Mouse (Mus musculus) adrenal gland, adult 2 months (tissue): ENCODE measurements around the gene Pomp. TPM values are rescaled to one million over a fixed set of nuclear protein-coding genes. Genes with fewer than 3 reads are reported as not detected.
A peak's percentile ranks its signal among the peaks of the same experiment; 100 is the strongest.

Experiments
- DNase-seq: peaks from one replicate; pipeline ENCODE4 v3.0.0; 2021
- long read RNA-seq: library from polyadenylated mRNA; stranded (forward); transcript quantifications from one replicate; pipeline ENCODE4 v2.0.0, GENCODE M21; 2021
- polyA plus RNA-seq: library from polyadenylated mRNA; depleted of rRNA; stranded (reverse); fragments of >200 nt; gene quantifications from 2 replicates; pipeline ENCODE4 v1.2.3, GENCODE M21; 2012; rRNA removed
- total RNA-seq, 2 experiments: library from RNA; stranded (reverse); gene quantifications; 2 replicates each; pipeline ENCODE4 v1.2.3; 2021

The Pomp gene
- 100 to 1,000 TPM; 187 to 199 TPM for total RNA-seq
- 12.2 and 21.1 TPM in 2 replicates for polyA plus RNA-seq
- long read RNA-seq, transcript Pomp-201 (6 exons, 1,579 nt): major isoform, 146 of 158 reads
- long read RNA-seq, partial matches to known transcripts: 8 of 158 reads
- long read RNA-seq, other reads (novel, unspliced or antisense): 4 of 158 reads

DNA sequence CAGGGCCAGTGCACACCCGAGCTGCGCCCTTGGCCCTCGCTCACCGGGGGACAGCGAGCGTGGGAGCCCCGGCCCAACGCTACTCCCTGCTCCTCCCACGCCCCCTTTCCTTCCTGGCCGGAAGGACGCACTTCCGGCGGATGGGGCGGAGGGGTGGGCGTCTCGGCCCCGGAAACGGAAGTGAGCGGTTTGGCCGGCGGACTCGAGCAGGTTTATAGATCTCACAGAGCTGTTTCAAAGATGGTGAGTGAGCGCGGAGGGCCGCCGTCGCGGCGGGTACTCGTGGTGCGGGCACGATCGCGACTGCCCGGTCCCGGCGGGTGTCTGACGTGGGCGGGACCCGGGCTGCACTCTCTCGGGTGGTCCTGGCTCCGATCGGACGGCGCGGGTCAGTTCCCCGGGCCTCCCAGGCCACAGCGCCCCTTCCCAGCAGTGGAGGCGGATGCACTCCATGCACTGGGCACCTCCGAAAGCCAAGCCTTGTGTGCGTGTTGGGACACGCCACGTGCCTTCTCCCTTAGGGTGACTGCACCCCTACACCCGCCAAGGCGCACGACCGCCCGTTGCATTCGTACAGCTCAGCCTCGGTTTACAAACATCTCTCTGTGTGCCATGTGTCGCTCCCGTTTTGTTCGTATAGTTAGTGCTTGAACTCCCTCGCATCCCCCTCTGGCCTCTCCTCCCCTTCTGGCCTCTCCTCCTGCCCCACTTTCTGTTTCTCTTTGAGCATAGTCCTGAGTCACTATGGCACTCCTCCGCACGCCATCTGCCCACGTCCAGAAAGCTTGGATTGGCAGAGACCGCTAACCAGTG is at the start of gene Pomp:
Pomp (plus strand) TSS at position 13 of the 813 bp plus-strand sequence.
- DNase-seq: peak; percentile 95

DNA sequence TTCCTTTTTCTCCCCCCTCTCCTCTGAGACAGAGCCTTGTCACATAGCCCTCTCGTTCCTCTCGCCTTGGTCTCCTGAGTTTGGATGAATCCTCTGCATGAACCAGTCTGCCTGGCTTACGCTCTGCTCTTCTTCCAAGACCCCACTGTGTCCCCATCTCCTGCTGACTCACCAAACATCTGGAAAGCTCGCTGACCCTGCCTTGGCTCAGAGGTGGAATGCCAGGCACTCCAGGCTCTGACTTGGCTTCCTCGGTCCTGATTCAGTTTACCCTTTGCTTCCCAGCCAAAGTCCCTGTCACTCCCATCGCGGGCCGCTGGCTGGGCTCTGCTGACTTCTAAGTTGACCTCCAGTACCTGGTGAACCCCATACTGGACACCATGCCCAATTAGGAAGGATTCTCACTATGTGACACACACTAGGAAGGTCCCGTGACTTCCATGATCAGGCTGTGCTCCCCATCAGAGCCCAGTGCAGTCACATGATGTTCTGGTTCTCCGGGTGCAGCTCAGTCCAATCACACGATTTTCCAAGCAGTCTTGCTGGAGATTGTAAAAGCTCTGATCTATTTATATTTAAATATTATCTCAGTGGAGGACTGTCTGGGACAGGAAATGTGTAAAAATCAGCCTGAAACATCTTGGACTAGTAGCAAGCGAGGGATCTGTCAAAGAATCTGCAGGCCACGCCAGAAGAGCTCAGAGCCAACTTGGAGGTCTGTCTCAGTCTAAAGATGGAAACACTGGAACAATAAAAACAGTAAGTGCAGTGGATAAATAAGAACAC is 47.8 kb upstream of the Pomp start:
- peak; percentile 10 for DNase-seq

DNA sequence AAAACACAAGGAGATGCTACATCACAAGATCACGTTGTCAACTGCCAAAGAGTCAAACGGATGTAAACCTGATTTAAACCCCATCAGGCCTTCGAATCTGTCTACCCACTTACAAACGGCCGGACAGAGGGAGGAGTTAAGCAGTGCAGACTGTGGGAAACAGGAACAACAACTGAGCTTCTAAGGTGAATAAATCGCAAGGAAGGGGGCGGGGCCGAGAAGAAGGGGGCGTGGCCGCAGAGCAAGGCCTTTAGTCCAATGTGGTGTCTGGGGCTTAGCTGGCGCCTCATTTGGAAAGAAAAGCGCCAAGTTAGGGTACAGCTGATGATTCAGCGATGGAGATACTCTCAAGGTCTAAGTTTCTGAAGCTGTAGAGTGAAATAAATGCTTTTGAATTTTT is 45.3 kb upstream of the Pomp start:
- DNase-seq: no peak

DNA sequence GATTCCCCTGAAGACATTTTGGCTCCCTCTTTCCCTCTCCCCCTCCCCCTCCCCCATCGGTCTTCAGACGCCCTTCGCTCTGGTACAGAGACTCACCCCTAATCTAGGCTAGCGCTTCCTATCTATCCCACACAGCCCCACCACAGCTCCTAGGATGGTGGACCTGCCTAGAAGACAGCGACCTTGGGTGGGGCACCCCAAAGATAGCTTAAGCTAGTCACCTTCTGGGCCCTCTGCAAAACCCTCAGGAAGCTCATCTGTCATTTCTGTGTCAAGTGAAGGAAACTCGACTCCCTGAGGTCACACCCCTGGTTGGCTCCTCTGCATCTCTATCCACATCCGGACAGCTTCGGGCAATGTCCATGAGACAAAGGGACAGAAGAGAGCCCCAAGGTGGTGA is 44.7 kb upstream of the Pomp start:
- DNase-seq: peak; percentile 45

DNA sequence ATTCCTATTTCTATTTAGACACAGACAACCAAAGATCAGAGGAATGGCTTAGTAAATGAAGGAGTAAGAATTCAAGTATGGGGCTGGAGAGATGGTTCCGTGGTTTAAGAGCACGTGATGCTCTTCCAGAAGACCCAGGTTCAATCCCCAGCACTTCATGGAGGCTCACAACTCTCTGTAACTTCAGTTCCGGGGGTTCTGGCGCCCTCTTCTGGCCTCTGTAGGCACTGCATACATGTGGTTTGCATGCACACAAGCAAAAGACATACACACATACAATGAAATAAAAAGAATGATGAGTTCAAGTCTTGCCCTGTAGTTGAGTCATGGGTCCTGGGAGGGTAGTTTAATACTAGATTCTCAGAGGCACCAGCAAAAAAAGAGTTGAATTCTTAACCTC is 43.8 kb upstream of the Pomp start:
- DNase-seq: no peak

DNA sequence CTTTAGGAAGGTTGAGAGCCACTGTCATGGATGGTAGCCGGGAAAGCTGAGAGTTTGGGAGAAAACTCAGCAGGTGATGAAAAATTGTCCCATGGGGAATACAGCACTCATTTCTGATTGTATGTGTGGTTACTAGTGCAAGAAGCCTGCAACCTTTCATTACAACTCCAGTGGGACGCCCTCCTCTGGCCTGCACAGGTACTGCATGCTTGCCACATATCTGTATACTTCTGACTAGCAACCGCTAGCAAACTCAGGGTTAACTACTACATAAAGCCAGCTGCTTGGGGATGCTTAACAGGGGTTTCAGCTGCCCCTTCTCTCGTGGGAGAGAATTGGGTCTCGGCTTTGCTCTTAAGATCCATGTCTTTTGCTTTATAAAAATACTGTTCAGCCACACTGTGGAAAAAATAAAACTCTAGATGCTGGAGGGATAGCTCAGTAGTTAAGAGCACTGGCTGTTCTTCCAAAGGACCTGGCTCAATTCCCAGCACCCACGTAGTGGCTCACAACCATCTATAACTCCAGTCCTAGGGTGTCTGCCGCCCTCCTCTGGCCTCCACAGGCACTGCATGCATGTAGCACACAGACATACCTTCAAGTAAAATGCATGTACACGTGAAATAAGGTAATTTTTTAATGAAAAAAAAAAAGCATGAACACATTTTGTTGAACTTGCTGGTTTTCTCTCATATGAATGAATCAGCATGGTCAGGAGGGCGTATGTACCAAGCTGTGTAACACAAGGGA is 42.3 kb upstream of the Pomp start:
- no peak for DNase-seq

DNA sequence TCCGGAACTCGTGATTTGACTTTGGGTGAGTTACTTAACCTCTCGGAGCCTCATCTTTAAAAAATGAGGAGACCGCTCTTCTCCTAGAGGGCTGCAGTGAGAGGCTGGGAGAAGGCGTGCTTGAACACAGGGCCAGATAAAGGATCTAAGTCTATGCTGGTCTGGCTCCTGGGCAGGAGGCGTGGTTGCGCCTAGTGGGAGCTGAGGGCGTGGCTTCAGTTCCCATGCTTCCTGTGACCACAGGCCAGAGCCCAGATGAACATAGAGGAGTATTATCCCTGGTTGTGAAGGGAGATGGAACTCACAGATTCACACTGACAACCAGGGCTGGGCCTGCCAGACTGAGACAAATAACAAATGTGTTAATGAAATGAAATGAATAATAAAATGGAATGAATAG is 41.4 kb upstream of the Pomp start:
- no peak for DNase-seq

DNA sequence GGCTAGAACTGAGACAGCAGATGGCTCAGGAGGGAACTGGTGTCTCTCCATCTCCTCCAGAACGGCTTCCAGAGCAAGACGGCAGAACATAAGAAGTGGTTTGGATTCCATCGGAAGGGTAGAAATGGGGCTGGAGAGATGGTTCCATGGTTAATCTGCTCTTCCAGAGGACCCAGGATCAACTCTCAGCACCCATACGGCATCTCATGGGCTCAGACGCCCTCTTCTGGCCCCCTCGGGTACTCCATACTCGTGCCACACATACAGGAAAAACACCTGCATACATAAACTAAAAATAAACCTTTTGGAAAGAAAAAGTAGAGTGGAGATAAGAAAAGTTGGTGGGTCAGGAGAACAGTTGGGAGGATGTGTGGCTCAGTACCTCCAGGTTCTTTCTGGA is 40.4 kb upstream of the Pomp start:
- DNase-seq: no peak

DNA sequence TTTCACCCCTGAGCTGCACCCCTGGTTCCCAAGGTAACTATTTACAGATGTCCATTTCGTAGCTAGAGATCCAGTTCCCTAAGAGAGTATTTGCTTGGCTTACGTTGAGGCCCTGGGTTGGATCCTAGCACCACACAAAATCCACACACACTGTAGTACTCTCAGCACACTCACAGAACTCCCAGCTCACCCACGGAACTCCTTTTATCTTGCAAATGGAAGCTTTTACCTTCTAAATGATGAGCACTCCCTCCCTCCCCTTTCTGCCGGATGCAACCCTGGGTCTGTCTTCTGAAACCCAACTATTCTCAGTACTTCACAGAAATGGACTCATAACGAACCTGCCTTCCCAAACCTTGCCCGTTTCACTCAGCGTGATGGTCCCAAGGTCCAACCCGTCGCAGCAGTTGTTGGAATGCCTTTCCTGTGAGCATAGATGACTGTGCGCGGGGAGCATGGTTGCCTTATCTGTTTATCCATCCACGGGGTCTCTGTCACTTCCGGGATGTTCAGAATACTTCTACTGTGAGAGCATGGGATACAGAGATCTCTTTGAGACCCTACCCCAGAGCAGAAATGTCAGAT is 36.1 kb upstream of the Pomp start:
- DNase-seq: no peak

DNA sequence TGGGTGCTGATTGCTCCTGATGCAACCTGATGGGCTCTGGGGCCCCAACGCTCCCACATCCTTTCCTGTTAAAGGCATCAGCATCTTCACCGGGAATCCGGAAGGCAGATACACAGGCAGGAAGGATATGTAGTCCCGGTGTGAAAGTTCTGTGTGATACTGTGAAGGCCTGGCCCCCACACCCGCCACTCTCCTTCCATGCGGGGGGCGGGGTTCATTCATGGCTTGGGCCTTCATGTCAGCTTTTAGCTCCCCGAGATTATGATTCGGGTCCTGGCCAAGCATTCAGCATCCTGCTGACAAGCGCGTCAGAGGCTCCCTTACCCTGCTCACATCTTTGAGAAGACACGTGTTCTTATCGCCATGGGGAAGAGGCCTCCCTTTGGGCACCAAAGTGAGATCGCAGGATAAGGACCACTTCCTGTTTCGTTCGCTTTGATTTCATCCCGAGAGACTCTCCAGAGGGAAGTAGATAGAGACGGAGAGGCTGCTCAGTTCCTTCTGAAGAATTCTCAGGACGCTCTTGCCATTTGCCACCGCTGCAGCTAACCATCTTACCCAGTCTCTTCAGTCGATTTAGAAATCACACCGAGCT is 34.8 kb upstream of the Pomp start:
- DNase-seq: no peak

DNA sequence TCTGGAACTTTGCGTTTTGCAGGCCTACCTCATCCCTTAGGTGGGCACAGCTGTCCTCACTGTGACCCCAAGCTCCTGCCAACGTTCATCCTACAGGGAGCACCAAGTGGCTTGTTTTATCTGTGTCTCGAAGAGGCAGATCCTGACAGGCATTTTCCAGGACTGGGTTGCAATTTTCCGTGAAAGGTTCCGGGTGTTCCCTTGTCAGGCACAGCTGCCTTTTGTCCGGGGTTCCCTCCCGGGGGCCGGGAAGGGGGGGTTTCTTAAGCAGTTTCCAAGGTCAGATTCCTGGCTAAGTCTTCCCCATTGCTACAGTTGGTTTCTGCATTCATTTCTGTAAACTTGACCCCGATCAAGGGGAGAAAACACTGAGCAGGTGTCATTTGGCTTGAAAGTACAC is 34.2 kb upstream of the Pomp start:
- no peak for DNase-seq

DNA sequence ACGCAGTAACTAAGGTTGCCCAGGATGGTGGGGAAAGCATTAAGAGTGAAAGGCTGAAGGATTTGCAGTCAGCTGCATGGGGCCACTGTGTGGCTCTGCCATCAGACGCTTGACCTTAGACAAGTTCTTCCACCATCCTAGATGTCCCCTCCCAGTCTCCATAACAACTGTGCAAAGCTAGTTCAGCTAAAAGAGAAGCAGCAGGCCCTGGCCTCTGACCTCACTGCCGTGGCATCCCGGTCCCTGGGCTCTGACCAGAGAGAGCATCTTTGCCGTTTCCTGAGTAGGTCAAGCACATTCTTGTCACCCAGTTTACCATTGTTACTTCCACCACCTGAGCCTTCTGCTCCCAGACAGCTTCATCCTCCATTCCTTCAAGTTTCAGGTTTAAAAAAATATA is 33.7 kb upstream of the Pomp start:
- DNase-seq: no peak

DNA sequence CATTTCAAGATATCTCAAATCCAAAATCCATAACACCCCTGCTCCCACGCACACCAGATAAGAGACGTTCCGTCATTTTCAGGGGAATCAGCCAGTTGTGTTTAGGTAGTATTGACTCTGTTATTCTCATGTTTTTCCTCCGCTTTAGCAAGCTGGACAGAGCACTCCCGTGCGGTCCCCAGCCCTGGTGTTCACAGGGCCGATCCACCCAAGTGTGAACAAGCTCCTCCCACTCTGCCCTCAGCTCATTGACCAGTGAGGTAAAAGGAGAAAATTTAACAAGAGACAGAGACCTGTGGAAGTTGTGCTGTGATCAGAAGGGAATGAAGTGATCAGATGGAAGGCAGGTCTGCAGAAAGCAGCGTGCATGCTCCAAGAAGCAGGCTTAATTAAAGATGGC is 31.4 kb upstream of the Pomp start:
- no peak for DNase-seq

DNA sequence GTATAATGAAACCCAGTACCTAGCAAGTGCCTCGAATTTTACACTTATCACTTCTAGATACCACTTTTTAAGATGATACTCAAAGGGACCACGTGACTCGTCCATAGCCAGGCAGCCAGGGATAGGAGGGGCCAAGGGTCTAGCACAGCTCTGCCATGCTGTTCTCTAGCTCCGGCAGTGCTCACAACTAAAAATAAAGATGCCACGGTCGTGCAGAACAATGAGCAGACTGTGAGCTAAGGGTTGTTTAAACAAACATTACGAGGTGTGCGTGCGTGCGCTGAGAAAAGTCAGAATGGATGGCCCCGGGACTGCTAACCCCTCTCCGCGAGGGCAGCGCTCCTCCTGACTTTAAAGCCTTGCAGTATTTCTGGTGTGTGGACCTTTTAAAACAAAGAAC is 27.4 kb upstream of the Pomp start:
- DNase-seq: no peak

DNA sequence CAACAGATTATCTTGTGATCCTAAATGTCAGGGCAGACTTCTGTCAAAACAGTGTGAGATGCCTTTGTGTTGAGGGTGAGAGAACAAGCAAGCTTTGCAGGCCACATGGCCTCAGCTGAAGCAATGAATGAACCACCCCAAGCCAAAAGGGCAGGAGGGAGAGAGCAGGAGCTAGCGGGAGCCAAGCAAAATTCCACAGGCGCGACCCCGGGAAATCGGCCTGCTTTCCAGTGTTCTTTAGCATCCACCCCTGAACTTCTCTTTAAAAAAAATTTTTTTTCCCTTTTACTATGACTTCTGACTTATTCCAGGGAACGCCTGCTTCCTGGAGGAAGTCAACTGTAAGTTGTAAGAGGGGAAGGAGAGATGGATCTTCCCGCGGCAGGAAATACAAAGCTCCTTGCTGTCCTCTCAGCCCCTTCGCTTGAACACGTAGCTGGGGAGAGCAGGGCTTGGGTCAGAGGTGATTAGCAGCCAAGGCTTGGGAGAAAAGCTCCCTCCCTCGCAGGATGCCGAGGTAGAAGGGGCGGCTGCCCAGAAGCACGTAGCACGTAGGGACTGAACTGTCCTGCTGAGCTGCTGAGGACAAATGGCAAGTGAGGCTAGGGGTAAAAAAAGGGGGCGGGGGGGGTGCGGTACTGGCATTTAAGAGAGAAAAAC is 25.3 kb upstream of the Pomp start:
- no peak for DNase-seq

DNA sequence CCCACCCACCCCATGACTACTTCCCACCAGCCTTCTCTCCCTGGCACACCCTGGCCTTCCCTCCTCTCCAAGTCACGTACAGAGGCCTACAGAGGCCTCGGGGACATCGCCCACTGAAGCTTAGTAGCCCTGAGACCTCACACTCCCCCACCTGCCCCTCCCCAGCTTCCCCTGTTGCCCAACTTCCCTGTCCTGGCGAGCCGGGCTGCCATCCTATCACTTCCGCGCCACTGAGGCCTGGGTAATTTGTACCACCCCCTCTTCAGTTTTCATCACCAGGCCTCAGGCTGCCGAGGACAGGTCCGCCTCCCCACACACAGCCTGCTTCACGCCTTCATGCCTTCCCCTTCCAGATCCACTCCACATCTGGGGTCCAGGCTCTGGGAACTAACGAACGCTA is 20.8 kb upstream of the Pomp start:
- DNase-seq: no peak

DNA sequence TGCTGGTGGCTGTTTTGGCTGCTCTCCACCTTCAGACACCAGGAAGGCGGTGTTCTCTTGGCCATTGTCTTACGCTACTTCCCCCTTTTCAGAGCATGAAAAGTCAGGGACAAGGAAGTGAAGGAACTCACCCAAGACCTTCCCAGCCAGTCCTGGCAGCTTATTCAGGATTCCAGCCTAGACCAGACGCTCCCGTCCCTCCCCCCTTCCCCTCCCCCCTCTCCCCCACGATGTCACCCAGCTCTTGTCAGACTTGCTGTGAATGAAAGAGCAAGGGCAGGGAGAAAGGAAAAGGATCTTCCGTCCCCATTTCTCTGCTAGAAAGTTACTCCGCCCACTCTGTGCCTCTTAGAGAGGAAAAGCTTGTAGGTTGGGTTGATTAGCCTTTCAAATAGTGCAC is 16.9 kb upstream of the Pomp start:
- no peak for DNase-seq

DNA sequence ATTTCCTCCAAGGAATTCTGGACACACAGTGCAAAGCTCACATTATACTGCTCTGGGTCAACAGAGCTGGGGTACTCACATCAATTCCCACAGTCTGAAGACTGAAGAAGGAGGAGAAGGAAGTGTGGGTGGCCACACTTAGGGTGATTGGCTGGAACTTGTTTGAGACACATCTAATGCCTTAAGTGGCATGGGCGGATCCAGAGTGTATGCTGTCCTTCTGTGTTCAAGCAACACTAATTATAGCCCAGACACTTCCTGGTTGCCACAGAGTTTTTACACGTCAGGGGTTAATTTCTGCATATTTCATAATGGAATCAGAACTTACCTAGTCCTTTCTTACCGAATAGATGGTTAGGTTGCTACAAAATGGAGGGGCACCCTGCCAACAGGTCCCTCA is 14.9 kb upstream of the Pomp start:
- DNase-seq: no peak

DNA sequence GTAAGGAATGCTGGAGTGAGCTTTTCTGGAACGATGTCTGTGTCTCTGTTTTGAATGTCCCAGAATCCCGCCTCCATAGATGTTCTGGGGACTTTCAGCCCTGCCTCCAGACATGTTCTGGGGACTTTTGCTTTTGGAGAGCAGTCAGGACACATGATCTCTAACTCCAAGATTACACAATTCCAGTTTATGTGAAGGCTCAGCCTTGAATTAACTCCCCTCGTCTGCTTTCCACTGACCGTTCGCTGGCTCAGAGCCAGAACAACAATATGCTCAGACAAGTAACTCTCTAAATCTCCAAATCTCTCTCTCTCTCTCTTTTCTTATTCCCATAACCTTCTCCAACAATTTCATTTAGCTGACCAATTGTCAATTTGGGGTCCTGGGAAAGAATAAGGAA is 12.9 kb upstream of the Pomp start:
- no peak for DNase-seq

DNA sequence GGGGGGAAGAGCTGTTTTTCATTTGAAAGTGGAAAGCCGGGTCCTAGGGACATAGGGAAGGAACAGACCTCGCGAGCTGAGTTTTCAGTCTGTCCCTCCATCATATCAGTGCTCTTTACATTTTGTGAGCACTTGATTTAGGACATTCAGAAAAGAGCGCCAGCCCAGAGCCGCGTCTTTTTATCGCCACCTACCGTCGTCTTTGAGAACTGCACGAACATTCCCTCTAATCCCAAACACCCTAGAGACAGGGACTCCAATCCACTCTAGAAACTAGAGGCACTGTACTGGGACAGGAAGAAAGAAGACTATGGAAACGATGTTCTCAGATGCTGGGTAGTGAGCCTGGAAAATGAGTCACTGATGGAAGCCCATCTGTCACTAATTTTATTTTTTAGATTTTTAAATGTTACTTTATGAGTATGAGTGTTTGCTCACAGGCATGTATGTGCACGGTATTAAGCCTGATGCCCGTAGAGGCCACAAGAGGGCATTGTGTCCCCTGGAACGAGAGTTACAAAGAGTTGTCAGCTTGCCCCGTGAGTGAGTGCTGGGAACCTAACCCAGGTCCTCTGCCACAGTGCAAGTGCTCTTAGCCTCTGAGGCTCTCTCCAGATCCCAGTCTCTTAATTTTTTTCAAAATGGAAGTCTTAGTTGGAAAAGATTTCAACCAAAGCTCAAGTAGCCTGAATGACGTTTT is 11.9 kb upstream of the Pomp start:
- DNase-seq: peak; percentile 65

DNA sequence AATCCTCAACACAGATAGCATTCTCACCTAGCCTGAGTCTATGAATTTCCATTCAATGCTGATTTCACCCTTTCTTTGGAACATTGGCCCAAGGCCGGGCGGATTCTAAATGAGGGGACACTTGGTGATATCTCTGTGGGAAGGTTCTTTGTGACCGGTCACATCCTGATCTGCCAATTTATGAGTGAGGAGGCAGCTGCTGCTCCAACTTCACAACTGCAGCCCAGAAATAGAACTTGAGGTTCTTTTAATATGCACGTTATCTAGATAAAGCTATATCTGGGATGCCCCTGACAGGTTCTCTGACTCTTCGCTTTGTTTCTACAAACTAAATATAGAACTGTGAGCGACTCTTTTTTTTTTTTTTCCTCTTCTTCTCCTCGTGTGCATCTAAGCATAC is 10.1 kb upstream of the Pomp start:
- peak; percentile 36 for DNase-seq
